Mouse (Mus musculus): Measurements from ENCODE around the gene Wdr24.

Gene Wdr24

DNA sequence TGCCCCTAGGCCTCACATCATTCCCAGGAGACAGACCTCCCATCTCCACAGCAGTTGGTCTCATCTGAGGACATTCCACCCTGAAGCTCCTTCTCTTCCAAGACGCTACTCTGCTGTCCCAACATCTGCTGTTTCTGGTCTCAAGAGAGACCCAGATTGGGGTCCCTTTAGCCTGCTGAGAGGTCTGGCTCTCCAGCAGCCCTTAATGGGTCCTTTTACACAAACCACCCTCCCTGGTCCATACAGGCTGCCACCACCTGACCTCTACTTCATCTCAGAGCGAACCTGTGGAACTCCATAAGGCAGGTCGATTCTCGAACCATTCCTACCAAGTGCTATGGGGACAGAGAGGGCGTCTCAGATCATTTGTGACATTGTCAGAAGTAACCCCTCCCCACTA is 15.4 kb upstream of the Wdr24 start:
- DNase-seq = no peak

DNA sequence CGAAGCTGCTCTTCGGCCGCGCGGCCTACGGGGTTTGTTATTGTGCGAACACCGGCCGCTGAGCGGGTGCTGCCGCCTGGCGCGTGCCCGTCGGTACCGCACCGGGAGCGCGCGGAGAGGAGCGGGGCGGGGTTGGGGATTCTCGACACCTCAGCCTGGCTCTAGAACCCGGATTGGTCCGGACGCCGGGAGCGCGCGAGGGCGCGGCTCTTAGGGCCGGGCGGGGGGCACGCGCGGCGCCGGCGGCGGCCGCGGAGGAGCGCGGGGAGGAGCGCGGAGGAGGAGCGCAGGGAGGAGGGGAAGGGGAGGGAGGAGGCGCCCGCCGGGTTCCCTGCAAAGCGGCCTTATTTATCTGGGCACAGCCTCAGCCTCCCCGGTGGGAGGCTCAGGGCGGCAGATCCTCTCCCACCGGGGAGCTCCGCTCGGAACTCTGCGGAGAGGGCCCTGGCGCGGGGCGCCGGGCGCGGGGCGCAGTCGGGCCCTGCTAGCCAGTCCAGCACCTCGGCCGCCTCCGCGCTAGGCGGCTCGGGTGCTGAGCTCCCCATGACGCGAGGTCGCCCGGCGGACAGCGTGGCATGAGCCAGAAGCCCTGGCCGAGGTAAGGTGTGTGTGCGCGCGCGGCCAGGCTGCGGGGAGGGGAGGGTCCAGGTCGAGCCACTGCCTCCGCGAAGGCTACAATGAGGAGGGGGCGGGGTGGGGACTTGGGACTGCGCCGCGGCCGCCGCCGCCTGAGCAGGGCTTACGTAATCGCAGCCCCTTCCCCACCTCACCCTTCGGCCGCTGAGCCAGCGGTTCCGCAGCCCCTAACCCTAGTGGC is 14.4 kb upstream of the Wdr24 start, which contains the start of gene Fbxl16:
Gene Fbxl16 (plus strand): TSS at position 297 of the 817 bp plus-strand sequence.
- peak; percentile 66 for DNase-seq

DNA sequence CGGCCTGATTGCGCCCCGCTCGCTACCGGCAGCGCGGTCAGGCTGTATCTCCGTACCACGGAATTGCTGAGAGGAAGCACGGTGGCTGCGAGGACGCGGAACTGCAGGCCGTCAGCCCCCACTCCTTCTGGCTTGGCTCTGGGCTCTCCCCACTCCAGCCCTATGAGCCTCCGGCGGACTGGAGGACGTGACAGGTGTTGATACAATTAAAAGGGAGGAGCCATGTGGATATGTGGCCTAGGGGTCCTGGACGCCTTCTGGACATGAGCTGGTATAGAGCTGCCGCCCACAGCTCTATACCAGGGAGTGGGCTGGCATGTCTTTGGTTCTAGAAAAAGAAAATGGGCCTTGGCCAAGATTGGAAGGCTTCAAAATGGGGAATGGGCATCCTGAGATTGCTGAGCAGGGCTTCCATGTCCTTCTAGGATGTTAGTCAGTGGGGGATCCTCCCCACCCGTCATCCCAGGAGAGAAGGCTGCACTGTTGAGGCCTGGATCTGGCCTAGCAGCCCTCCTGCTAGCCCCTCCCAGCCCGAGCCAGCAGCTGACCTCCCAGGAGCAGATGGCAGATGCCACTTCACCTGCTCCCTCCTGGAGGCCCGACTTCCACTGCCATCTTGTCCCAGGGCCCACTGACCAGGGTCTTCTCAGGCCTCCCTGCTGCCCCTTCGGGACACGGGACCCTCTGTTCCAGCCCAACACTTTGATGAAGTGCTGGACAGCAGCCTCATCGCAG is 13.7 kb upstream of the Wdr24 start:
- no peak for DNase-seq

DNA sequence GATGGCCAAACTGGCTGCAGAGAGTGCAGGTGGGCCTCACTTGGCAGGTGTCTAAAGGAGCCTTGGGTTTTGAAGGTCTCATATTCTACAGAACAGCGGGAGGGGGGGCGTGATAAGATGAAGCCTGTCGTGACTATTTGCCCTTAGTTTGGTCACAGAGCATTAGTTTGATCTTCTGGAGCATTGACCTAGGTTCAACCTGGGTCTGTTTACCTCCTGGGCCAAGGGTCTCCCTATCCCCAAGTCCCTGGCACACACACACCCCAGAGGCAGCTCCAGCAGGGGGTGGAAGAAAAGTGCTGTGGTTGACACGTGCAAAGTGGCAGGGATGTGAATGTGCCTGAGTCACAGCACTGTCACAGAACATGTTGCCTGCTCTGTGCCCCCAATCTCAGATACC is 12.5 kb upstream of the Wdr24 start:
- DNase-seq = no peak

DNA sequence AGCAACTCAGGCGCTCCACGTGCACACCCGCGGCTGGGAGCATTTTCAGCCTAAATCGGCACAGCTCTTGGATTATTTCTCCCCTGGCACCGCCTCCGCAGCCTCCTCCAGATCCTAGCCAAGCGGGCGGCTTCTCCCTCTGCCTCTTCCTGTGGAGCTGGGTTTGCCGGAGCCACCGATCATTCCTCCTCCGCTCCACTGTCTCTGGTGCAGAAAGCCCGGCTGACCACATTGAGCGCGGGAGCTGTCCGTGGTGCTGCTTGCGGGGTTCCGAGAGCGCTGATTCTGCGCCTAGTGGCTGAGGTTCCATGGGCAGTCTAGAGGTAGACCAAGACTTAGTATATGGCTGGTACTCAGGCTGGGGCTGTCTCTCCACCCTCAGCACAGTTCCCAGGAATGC is 10.0 kb upstream of the Wdr24 start:
- DNase-seq = peak; percentile 90

DNA sequence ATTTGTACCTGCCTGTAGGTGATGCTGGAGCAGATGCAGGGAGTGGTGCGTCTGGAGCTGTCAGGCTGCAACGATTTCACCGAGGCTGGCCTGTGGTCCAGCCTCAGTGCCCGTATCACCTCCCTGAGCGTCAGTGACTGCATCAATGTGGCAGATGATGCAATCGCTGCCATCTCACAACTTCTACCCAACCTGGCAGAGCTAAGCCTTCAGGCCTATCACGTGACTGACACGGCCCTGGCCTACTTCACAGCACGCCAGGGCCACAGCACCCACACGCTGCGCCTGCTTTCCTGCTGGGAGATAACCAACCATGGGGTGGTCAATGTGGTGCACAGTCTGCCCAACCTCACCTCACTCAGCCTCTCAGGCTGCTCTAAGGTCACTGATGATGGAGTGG is 5.8 kb upstream of the Wdr24 start:
- no peak for DNase-seq

DNA sequence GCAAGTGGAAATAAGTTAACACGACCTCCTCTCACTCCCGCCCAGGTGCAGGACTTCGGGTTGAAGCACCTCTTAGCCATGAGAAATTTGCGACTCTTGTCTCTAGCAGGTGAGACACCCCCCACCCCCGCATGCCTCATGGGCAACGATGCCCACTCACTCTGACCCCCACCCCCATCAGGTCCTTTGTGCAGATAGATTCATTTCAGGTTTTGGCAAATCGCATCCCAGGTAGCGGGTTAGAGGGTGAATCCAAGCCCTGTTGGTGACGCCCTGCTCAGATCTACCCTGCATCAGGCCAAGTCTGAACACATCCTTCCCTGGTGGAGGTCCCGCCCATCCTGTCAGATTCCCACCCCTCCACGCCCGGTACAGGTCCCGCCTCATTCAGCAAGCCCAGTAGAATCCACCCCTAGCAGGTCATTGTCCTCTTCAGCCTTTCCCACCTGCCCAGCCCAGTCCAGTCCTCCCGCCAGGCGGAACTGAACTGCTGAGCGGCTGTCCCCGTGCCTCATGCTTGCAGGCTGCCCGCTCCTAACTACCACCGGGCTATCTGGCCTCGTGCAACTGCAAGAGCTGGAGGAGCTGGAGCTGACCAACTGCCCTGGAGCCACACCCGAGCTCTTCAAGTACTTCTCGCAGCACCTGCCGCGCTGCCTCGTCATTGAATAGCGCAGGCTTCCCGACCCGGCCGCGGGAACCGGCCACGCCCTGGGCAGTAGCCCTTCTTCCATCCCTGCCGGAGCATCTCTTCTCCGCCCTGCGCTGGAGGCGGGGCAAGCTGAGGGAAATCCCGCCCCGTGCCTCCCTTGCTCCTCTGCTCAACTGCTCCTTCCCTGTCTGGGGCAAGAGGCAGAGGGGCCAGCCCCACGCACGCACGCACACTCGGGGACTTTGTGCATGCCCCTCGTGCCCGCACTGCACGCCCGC is 4.3 kb upstream of the Wdr24 start:
- no peak for DNase-seq

DNA sequence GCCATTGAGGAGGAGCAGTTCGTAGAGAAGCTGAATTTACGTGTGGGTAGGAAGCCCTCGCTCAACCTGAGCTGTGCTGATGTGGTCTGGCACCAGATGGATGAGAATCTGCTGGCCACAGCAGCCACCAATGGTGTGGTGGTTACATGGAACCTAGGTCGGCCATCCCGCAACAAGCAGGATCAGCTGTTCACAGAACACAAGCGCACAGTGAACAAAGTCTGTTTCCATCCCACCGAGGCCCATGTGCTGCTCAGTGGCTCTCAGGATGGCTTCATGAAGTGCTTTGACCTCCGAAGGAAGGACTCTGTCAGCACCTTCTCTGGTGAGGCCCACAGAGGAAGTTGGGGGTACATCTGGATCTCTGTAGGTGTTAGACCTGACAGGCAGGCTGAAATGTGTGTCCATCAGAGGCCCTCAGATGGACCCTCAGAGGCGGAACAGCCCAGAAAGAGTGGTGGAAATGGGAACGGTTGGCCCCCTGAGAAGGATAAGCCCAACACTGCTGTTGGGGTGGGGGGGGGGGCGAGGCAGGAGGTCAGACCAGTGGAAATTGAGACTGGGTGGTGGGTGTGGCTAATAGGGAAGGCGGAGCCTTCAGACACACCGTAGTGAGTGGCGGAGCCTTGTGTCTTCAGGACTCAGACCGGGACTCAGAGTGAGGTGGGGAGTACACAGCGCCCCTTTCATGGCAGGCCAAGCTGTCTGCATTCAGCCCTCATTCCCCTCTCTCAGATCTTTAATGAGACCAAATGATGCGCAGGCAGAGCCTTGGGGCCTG is 1.1 kb downstream of the Wdr24 start:
- DNase-seq = no peak

DNA sequence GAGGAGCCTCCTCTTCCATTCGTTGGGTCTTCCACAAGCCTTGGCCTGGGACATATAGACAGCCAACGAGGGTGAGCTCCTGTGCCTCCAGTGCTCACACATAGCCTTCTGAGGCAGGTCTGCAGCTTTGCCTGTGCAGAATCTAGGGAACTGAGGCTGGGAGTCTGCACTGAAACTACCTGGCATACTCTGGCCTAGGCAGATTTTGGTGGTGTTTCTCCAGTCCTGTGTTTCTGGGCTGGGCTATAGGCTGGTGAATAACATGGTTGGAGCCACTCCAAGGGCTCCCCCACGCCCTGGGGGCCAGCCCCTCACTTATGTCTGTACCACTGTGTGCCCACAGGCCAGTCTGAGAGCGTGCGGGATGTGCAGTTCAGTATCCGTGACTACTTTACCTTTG is 1.9 kb downstream of the Wdr24 start:
- no peak for DNase-seq

DNA sequence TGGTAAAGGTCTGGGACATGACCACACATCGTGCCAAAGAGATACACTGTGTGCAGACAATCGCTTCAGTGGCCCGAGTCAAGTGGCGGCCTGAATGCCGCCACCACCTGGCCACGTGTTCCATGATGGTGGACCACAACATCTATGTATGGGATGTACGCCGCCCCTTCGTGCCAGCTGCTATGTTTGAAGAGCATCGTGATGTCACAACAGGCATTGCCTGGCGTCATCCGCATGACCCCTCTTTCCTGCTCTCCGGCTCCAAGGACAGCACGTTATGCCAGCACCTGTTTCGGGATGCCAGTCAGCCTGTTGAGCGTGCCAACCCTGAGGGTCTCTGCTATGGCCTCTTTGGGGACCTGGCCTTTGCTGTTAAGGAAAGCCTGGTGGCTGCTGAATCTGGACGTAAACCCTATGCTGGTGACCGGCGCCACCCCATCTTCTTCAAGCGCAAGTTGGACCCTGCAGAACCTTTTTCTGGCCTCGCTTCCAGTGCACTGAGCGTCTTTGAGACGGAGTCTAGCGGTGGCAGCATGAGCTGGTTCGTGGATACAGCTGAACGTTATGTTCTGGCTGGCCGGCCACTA is 2.6 kb downstream of the Wdr24 start:
- no peak for DNase-seq

DNA sequence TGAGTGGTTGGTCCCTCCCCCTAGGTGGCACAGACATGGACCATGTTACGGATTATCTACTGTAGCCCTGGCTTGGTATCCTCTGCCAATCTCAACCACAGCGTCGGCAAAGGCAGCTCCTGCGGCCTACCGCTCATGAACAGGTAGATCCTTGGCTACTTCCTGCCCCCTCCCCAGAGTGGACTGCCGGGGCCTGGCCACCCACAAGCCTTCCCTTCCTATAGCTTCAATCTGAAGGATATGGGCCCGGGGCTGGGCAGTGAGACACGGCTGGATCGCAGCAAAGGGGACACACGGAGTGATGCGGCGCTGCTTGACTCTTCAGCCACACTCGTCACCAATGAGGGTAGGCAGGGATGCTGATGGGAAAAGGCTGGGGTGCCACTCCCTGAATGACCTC is 3.6 kb downstream of the Wdr24 start:
- no peak for DNase-seq

DNA sequence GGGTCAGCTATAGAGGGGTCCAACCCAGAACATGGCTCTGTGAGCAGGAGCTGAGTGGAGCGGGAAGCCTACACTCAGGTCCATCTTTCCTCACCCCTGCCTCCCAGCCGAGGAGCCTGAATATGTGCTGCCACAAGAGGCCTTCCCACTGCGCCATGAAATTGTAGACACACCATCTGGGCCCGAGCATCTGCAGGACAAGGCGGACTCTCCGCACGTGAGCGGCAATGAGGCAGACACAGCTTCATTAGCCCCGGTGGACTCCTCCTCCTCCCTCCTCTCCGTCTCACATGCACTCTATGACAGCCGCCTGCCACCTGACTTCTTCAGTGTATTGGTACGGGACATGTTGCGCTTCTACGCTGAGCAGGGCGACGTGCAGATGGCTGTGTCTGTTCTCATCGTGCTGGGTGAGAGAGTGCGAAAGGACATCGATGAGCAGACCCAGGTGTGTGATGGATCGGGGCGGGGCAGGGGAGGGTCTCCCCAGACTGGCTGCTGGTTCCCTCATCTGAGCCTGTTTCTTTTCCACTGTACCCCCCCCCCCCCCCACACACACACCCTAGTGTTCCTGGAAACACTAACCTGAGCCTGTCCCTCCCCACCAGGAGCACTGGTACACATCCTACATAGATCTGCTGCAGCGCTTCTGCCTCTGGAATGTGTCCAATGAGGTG is 4.3 kb downstream of the Wdr24 start:
- DNase-seq = no peak

DNA sequence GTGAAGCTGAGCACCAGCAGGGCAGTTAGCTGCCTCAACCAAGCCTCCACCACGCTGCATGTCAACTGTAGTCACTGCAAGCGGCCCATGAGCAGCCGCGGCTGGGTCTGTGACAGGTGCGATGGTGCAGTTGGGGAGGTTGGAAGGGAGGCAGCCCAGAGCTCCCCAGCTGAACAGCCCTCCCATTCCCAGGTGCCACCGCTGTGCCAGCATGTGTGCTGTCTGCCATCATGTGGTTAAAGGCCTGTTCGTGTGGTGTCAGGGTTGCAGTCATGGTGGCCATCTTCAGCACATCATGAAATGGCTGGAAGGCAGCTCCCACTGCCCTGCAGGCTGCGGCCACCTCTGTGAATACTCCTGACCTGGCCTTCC is 4.8 kb downstream of the Wdr24 start:
- no peak for DNase-seq

DNA sequence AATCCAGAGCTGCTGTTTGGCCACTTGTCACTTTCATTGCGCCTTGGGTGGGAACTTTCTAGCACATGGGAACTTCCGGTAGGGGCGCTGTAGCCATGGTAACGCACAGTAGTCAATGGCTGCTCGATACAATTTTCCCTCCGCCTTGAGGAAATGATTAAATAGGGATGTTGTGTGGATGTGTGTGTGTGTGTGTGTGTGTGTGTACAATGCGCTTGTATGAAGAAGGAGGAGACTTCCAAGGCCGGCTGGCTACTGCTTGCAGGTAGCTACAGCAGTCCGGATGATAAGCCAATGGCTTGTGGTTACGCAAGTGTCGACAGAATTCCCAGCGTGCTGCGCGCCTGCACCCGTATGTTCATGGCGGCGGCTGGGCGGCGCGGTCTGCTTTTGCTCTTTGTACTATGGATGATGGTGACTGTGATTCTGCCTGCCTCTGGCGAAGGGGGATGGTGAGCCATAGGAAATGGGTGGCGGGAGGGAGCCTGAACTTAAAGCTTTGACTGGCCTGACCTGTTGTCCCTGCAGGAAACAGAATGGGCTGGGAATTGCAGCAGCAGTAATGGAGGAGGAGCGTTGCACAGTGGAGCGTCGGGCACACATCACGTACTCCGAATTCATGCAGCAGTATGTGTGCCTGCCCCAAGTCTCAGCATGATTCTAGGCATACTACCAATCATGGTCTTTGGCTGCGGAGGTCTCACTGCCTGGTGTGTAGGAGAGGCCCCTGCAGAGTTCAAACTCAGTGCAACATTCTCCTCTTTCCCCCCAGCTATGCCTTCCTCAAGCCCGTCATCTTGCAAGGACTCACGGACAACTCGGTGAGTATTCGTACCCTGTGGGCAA is 5.5 kb downstream of the Wdr24 start, which contains the start of gene Jmjd8:
Gene Jmjd8 (plus strand): TSS at position 156 of the 846 bp plus-strand sequence.
- DNase-seq = peak; percentile 76

DNA sequence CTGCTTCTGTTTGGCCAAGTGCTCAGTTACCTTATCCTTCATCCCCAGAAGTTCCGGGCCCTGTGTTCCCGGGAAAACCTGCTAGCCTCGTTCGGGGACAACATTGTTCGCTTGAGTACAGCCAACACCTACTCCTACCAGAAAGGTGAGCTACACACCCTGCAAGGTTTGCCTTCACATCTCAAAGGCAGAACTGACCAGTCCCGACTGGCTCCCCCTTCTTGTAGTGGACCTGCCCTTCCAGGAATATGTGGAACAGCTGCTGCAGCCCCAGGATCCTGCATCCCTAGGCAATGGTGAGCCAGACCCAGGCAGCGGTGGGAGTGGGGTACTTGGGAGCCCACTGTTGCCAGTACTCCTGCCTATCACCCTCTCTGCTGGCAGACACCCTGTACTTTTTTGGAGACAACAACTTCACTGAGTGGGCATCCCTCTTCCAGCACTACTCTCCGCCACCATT is 6.2 kb downstream of the Wdr24 start:
- no peak for DNase-seq

DNA sequence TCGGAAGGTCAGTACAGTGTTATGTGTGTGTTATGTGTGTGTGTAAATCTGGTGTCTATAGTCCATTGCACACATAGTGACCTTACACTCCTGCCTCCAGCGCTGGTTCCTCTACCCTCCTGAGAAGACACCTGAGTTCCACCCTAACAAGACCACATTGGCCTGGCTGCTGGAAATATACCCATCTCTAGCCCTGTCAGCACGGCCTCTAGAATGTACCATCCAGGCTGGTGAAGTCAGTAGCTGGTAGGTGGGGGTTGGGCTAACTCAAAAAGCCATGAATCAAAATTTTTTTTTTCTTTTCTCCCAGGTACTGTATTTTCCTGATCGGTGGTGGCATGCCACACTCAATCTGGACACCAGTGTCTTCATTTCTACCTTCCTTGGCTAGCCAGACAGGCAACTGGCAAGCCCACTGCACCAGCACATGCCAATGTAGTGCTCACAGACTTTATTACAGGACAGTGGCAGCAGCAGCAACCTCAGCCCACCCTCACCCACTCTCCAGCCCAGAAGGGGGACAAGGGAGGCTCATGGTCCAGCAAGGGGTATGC is 6.8 kb downstream of the Wdr24 start:
- DNase-seq = no peak

DNA sequence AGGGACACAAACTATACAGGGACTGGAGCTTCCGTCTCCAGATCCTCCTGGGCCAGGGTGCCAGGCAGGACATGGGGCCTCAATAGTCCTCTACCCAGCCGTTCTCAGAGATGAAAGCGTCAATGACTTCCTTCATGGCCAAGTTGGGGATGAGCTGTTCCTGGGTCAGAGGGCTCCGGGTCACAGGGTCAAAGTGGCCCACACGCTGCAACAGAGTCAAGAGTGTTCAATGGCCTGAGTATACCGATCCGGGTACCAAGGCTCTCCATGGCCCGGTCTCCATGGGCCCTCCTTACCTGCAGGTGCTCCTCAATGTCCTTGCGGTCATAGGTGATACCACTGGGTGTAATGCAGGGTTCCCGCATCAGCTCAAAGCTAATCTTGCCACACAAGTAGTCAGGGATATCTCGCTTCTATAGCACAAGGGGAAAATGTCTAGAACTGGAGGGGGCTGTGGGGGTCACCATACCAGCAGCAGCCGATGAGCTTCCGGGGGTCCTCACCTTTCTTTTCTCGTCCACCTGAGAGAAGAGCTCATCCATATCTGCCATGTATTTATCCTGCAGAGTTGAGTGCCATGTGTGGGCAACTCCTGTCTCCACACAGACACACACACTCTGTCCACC is 7.5 kb downstream of the Wdr24 start:
- DNase-seq = no peak

DNA sequence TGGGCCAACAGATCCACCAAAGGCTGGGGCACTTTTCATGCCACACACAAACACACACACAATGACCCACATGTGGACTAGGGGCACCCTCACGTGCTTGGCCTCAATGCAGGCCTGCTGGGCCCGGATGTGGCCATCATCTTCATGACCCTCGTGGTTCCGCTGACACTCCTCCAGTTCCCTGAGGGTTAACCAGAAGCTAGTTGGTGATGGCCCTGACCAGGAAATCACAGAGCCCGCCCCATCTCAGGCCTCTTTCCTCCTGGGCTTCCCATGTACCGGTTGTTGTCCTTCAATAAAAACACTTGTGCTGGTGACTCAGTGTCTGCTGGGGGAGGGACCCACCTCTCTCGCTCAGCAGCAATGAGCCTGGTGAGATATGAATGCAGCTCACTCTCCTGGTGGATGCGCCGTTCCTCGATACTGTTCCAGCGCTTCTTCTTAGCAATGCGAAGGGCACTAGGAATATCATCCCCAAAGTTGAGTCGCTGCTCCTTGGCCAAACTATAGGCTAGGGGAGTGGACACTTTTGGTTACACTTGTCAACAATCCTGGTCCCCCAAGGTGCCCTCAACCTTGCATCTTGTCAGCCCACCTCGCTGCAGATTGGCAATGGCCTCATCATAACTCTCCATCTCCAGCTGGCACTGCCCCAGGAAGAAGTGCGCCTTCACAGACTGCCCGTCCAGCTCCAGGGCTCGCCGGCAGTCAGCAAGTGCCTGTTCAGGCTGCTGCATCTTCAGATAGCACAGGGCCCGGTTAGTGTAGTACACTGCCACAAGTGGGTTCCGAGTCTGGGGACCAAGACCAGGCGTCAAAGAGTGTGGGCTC is 8.2 kb downstream of the Wdr24 start:
- no peak for DNase-seq

Measured in lung, postnatal 14 days (tissue).